Mouse (Mus musculus): ENCODE measurements around the gene Cox7a1.
"Not testable (repeated sequence)": the region's sequence is repeated elsewhere in the genome, so short reads cannot be mapped to it uniquely, and the experiment has no call there.

DNA sequence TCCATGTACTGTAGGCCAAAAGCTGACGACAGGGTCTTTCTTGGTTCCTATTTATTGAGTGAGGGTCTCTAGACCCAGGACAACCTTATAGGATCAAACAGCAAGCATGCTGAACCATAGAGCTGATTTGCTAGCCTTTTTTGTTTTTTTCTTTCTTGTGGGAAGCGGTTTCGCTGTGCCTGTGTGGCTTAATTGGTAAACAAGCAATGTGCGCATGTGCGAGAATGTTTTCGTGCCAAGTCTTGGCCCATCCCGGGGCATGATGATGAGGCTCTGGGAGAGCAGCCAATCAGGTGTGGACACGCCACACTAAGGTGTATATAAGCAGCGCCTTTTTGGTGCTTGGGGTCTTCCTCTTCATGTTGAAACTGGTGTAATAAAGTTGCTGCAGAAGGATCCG, 2.0 kb upstream of the Cox7a1 start:
- TF ChIP-seq CTCF, EP300 (IDR thresholded peaks at IDR 0.05; ENCODE audit: low read depth): not testable (repeated sequence)
